Mouse (Mus musculus) mouse trophoblast stem cell (cell line): Measurements from ENCODE around the gene Bbs10.

Source experiments
- in situ Hi-C, 2 experiments: fragments of 300-500 bp; cut with MseI, MboI; formaldehyde crosslinking; loops; 2 replicates in 1 of 2; 3 replicates in 1 of 2; pipeline ENCODE4 v1.15.1; 2025

Gene Bbs10

DNA sequence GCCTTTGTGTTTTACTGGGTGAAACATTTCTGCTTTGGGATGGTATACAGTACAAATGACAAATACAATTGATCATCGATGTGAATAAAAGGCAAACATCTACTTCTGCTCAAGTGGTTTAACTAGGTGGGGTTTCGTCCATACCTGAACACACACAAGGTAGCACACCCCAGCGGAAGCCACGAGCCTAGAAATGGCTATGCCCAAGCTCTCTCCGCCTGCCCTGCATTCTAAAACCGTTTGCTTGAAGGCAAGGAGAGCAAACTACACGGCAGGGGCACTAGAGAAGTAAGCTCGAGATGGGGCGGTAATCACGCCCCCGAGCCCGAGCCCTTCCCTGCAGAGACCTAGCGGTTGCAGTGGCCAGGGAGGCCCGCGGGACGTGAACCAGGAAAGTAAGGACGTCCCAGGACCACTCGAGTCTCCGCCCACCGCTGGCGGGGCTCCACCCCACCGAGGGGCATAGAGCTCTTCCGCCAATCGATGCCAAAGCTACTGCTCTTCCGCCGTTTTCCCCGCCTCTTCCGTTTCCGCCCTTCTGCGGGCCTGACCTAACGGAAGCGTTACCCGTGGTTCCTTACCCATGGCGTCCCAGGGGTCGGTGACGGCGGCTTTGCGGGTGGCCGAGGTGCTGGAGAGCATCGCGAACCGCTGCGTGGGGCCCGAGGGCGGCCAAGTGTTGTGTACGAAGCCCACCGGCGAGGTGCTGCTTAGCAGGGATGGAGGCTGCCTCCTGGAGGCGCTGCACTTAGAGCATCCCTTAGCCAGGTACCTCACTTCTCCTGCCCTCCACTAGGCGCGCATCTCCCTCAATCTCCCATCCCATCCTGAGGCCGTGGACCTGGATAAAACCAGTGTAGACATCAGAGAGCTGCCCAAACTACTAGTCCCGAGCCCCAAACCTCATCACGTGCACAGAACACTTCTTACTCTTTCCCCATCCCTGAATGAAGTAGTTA is at the start of gene Bbs10:
Bbs10 (plus strand) TSS at position 540 of the 959 bp plus-strand sequence.
- in situ Hi-C loops = no loop called here

DNA sequence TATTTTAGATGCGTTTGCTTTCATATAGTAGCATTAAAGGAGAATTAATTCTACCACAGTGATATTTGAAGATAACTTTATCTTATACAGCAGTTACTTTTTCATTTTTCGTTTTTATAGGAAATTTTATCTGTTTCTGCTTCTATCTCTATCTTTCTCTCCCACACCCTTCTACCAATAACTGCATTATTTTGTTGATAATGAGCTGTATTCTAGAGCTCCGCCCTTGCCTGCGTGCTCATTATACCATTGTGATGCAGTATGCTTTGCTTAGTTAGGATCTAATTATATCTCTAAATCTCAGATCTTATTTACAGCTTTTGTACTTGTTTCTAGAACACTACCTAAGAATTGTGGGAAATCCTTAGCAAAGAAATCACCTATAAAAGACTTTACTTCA is 48.3 kb upstream of the Bbs10 start:
- in situ Hi-C loops = no loop called here

DNA sequence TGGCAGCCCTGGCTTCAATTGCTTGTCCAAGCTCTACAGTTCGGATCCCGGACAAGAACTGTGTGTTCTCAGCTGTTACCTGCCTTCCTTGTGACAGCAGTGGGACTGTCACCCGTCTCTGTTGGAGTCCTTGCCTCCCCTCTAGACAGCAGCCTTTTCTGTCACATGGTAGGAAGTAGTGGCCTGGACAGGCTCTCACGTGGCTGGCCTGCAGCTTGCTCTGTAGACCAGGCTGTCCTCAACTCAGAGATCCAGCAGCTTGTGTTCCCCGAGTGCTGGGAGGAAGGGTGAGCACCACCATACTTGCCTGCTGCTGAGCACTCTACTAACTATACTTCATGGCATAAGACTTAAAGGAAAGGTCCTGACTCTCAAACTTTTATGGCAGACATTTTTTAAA is 46.8 kb upstream of the Bbs10 start:
- in situ Hi-C loops = no loop called here

- in situ Hi-C loops = no loop called here
Observed at GRCm38 (mm10) chr10:111255228-111255627, 43.3 kb upstream of the Bbs10 start.

GRCm38 (mm10) chr10:111256156-111256555 is 42.3 kb upstream of the Bbs10 start:
- in situ Hi-C loops = no loop called here

DNA sequence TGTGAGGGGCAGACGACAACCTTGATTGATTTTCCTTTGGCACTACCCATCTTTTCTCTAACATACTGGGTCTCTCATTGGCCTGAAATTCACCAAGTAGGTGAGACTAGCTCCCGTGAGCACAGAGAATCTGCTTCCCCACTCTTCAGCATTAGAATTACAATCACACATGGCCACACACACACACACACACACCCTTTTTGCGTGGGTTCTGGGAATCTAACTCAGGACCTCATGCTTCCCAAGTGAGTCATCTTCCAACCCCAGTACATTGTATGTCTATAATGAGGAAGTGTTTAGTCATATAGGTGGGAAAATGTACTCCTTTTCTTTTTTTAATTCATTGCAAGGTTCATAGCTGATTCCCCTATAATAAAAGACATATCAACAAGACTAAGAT is 41.1 kb upstream of the Bbs10 start:
- in situ Hi-C loops = no loop called here

DNA sequence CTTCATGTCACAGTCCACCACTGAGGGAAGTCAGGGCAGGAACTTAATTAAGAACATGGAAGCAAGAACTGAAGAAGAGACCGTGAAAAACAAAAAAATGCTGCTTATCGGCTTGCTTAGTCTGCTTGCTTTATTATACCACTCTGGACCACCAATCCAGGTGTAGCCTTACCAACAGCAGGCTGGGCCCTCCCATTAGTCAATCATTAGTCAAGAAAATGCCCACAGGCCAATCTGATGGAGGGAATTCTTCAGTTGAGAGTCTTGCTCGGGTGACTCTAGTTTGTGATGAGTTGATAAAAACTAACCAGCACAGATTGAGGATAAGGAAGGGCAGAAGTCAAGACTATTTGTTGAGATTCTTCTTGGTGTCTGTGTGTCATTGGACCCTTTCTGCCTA is 40.2 kb upstream of the Bbs10 start:
- in situ Hi-C loops = no loop called here

DNA sequence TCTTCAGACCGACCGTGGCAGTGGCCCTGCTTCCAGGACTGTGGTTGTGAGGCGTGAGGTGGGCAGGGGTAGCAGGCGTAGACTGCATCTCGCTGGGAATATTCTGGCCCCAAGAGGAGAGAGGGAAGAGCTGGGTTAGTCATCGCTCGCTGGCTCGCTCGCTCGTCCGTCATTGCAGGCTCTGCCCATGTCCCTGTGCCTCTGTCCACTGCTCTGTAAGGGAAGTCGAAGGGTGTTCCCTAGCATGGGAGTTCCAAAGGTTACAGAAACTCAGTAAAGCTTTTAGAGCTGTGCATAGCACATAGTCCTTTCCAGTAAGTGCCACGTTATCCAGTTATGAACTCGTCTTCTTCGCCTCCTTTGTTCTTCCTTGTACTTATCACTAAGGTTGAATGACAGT is 26.8 kb upstream of the Bbs10 start:
- in situ Hi-C loops = no loop called here

- in situ Hi-C loops = no loop called here
Observed at GRCm38 (mm10) chr10:111272905-111273304, 25.6 kb upstream of the Bbs10 start.

GRCm38 (mm10) chr10:111273463-111274088 is 24.9 kb upstream of the Bbs10 start:
- in situ Hi-C loops = no loop called here

GRCm38 (mm10) chr10:111275822-111276221 is 22.7 kb upstream of the Bbs10 start:
- in situ Hi-C loops = no loop called here

DNA sequence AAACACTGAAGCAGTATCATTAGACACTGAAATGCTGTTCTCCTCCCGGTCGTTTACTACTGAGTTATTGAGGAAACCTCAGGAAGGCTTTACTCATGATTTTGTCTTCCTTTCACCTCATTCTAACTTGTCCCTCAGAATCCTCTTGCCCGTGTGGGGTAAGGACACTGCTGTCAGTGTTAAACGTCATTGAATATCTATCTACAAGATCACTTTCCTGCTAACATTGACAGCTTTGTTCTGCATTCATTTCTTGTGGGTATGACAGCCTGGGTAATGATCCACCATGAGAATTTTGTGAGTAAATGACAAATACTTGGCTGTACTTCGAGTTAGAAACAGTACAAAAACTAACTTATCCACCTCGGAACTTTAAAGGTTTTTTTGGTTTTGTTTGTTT is 848 bp upstream of the Bbs10 start:
- in situ Hi-C loops = no loop called here

GRCm38 (mm10) chr10:111299591-111299990 is 1.1 kb downstream of the Bbs10 start:
- in situ Hi-C loops = no loop called here

- in situ Hi-C loops = loop anchor here in 1 of 2 experiments (25.0 kb wide), 1 partner anchor 661 kb away; the partner anchor contains the start of gene Krr1
Observed at GRCm38 (mm10) chr10:111301041-111301440, 2.6 kb downstream of the Bbs10 start.

GRCm38 (mm10) chr10:111302486-111302885 is 4.0 kb downstream of the Bbs10 start:
- in situ Hi-C loops = loop anchor here in 1 of 2 experiments (25.0 kb wide), 1 partner anchor 660 kb away; the partner anchor contains the start of gene Krr1

GRCm38 (mm10) chr10:111308850-111309501 is 10.5 kb downstream of the Bbs10 start:
- in situ Hi-C loops = loop anchor here in 1 of 2 experiments (25.0 kb wide), 1 partner anchor 653 kb away; the partner anchor contains the start of gene Krr1

- in situ Hi-C loops = loop anchor here in 1 of 2 experiments (25.0 kb wide), 1 partner anchor 649 kb away; the partner anchor contains the start of gene Krr1
Observed at GRCm38 (mm10) chr10:111313282-111313681, 14.8 kb downstream of the Bbs10 start.

DNA sequence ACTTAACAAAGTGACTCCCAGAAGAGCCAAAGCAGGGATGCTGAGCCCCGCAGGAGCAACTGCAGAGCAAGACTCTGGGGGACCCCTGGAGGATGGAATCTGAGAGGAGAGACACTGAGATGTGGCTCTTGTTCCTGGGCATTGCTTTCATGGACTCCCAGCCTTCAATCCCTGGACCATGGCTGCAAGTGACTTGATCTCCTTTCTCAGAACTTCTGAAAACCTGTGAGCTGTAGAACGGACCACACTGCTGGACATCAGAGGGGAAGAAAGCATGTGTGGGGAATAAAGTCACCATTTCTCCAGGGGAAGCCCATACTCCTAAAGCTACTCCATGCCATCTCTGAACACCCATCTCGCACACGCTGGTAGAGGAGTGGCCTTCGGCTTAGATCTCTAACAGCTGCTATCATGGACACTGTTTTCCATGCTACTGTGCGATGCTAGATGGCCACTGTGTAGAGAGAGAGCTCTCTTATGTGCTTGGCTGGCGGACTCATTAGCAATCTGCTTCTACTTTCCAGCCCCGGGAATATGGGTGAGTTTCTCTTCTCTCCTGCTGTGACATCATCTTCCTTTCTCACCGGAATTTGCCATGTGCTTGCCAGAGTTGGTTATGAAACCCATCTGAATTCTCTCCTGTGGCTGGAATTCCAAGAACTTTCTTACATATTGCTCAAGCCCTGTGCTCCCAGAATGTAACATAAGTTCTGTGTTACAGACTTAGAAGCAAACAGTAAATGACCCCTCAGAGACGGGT is 16.3 kb downstream of the Bbs10 start:
- in situ Hi-C loops = loop anchor here in 1 of 2 experiments (25.0 kb wide), 1 partner anchor 647 kb away; the partner anchor contains the start of gene Krr1

- in situ Hi-C loops = loop anchor here in 1 of 2 experiments (25.0 kb wide), 1 partner anchor 646 kb away; the partner anchor contains the start of gene Krr1
Observed at GRCm38 (mm10) chr10:111315940-111316339, 17.5 kb downstream of the Bbs10 start.

- in situ Hi-C loops = loop anchor here in 1 of 2 experiments (25.0 kb wide), 1 partner anchor 644 kb away; the partner anchor contains the start of gene Krr1
Observed at GRCm38 (mm10) chr10:111318021-111318420, 19.5 kb downstream of the Bbs10 start.
